Mouse (Mus musculus): ENCODE measurements around the gene Tbc1d10b. TPM values are rescaled to one million over a fixed set of nuclear protein-coding genes. Genes with fewer than 3 reads are reported as not detected.
"Not testable (repeated sequence)": the region's sequence is repeated elsewhere in the genome, so short reads cannot be mapped to it uniquely, and the experiment has no call there.

Gene Tbc1d10b
- total RNA-seq, 4 experiments from 2014 or later = 29.1 to 34.3 (median 32.1) TPM

GRCm38 (mm10) chr7:127207374-127208294, 634 bp downstream of the Tbc1d10b start:
- peak in 1 of 2 experiments; percentile 31 for DNase-seq (ENCODE audit: low spot score in 2 of 2)

- DNase-seq (ENCODE audit: low spot score in 2 of 2) = no peak
Measured at GRCm38 (mm10) chr7:127206606-127207005, 1.7 kb downstream of the Tbc1d10b start.

- DNase-seq (ENCODE audit: low spot score in 2 of 2) = no peak
Measured at GRCm38 (mm10) chr7:127196484-127196883, 11.8 kb downstream of the Tbc1d10b start.

- DNase-seq (ENCODE audit: low spot score in 2 of 2) = peak; percentile 89 to 94
Measured at GRCm38 (mm10) chr7:127195544-127196295, 12.5 kb downstream of the Tbc1d10b start, which contains the start of gene Cd2bp2. Gene Cd2bp2, minus strand, starts transcription at chr7:127196050.

- DNase-seq (ENCODE audit: low spot score in 2 of 2) = no peak
Measured at GRCm38 (mm10) chr7:127194633-127195029, 13.6 kb downstream of the Tbc1d10b start.

- no peak for DNase-seq (ENCODE audit: low spot score in 2 of 2)
Measured at GRCm38 (mm10) chr7:127194011-127194632, 14.1 kb downstream of the Tbc1d10b start.

GRCm38 (mm10) chr7:127192989-127193388, 15.3 kb downstream of the Tbc1d10b start:
- DNase-seq (ENCODE audit: low spot score in 2 of 2) = no peak

GRCm38 (mm10) chr7:127190672-127191071, 17.6 kb downstream of the Tbc1d10b start:
- no peak for DNase-seq (ENCODE audit: low spot score in 2 of 2)

GRCm38 (mm10) chr7:127188305-127189276, 19.7 kb downstream of the Tbc1d10b start:
- no peak for DNase-seq (ENCODE audit: low spot score in 2 of 2)

GRCm38 (mm10) chr7:127187351-127187750, 20.9 kb downstream of the Tbc1d10b start:
- no peak for DNase-seq (ENCODE audit: low spot score in 2 of 2)

GRCm38 (mm10) chr7:127185601-127186000, 22.7 kb downstream of the Tbc1d10b start:
- no peak for DNase-seq (ENCODE audit: low spot score in 2 of 2)

GRCm38 (mm10) chr7:127184720-127185119, 23.5 kb downstream of the Tbc1d10b start:
- DNase-seq (ENCODE audit: low spot score in 2 of 2) = no peak

GRCm38 (mm10) chr7:127183828-127184227, 24.4 kb downstream of the Tbc1d10b start:
- no peak for DNase-seq (ENCODE audit: low spot score in 2 of 2)

GRCm38 (mm10) chr7:127183345-127183744, 24.9 kb downstream of the Tbc1d10b start:
- DNase-seq (ENCODE audit: low spot score in 2 of 2) = no peak

- not testable (repeated sequence) for DNase-seq (ENCODE audit: low spot score in 2 of 2)
Measured at GRCm38 (mm10) chr7:127181724-127182123, 26.5 kb downstream of the Tbc1d10b start.

GRCm38 (mm10) chr7:127180783-127181182, 27.5 kb downstream of the Tbc1d10b start:
- no peak for DNase-seq (ENCODE audit: low spot score in 2 of 2)

- DNase-seq (ENCODE audit: low spot score in 2 of 2) = no peak
Measured at GRCm38 (mm10) chr7:127176937-127177336, 31.3 kb downstream of the Tbc1d10b start.

- DNase-seq (ENCODE audit: low spot score in 2 of 2) = no peak
Measured at GRCm38 (mm10) chr7:127166501-127166900, 41.8 kb downstream of the Tbc1d10b start.

- DNase-seq (ENCODE audit: low spot score in 2 of 2) = no peak
Measured at GRCm38 (mm10) chr7:127165607-127166493, 42.4 kb downstream of the Tbc1d10b start.
